Mouse (Mus musculus): Measurements from ENCODE around the gene Magi2. TPM values are rescaled to one million over a fixed set of nuclear protein-coding genes. Genes with fewer than 3 reads are reported as not detected.

Gene Magi2
- 0.29 and 0.60 TPM in 2 replicates for polyA plus RNA-seq (2012; rRNA removed)

DNA sequence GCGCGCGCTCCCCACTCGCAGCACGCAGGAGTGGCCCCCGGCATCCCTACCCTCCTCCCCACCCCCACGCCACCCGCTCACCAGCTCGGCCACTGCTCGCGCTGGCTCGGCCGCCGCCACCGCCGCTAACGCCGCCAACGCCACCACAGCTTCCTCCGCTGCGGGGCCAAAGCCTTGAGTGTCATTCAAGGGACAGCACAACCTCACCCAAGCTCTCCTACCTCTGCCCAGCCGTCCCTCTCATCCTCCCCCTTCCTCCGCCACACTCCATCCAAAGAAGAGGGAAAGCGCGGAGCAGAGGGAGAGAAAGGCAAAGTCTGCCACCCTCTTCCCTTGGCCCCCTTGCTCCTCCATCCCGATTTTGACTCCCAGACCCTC lies at the start of gene Magi2:
Gene Magi2, plus strand, starts transcription at position 171 of the 378 bp plus-strand sequence.
- no peak for TF ChIP-seq POLR2A (IDR thresholded peaks at IDR 0.05; ENCODE audit: low read depth, low read length)
- TF ChIP-seq CTCF (IDR thresholded peaks at IDR 0.05; ENCODE audit: extremely low read depth, insufficient read length, insufficient replicate concordance, low read depth, low read length), result no peak
- H3K4me1 ChIP-seq (ENCODE audit: control insufficient read depth, insufficient read depth, insufficient read length, low read length), result no peaks in the 10 kb centered on the region; the same call in 1 of the 2 replicates
- peak within 1 kb of the TSS; percentile 73 for H3K27ac ChIP-seq (ENCODE audit: insufficient read depth, low read depth, low read length)
- H3K36me3 ChIP-seq (ENCODE audit: control insufficient read depth, insufficient read depth, low read length), result no peaks in the 10 kb centered on the region
- no peaks in the 10 kb centered on the region for H3K27me3 ChIP-seq (ENCODE audit: control insufficient read depth, insufficient read depth, low read length)
- peak within 1 kb of the TSS; percentile 64 for H3K4me3 ChIP-seq (ENCODE audit: low read depth, low read length)
- WGBS, result under 1% methylated on average over 25 of the region's 26 CpGs

DNA sequence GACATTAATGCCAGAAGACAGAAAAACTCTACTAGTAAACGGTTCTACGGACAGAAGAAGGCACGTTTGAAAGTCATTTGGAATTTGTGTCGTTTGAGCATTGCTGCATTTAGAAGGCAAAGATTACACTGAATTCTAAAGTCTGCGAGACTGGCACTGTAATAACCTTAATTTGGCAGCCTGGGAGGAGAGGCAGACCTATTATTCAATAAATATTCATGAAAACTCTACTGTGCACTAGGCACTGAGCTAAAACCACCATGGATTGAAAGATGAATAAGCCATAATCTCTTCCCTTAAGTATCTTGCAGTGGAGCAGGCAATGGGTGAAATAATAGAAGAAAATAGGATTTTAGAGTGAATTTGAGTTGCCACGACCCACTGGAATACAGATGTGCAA lies 48.2 kb upstream of the Magi2 start:
- H3K4me1 ChIP-seq (ENCODE audit: control insufficient read depth, insufficient read depth, insufficient read length, low read length), result no peaks in the 10 kb centered on the region
- no peak overlapping the region for H3K4me3 ChIP-seq (ENCODE audit: low read depth, low read length)
- no peaks in the 10 kb centered on the region for H3K27me3 ChIP-seq (ENCODE audit: control insufficient read depth, insufficient read depth, low read length)
- TF ChIP-seq CTCF (IDR thresholded peaks at IDR 0.05; ENCODE audit: extremely low read depth, insufficient read length, insufficient replicate concordance, low read depth, low read length) (no peak), POLR2A (IDR thresholded peaks at IDR 0.05; ENCODE audit: low read depth, low read length) (no peak)
- no peaks in the 10 kb centered on the region for H3K36me3 ChIP-seq (ENCODE audit: control insufficient read depth, insufficient read depth, low read length)
- no peak overlapping the region for H3K27ac ChIP-seq (ENCODE audit: insufficient read depth, low read depth, low read length)
- 72% methylated on average over 6 of the region's 6 CpGs for WGBS

DNA sequence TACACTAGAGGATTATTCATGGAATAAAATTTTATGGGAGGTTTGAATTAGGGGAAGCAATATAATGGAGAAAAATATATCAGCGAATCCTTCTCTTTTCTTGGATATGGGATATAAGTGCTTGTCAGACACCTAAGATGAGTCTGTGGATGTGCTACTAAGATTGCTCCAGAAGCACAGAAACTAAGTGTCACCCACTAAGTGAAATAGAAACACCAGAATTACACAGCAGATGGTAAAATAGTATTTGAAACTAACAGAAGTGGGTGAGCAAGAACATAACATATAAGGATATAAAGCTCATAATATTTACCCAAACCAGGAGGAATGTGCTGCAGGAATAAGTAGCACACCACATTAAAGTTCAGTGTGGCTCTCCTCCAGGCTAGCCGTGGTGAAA lies 40.7 kb upstream of the Magi2 start:
- no peak overlapping the region for H3K4me3 ChIP-seq (ENCODE audit: low read depth, low read length)
- H3K4me1 ChIP-seq (ENCODE audit: control insufficient read depth, insufficient read depth, insufficient read length, low read length), result no peaks in the 10 kb centered on the region
- TF ChIP-seq POLR2A (IDR thresholded peaks at IDR 0.05; ENCODE audit: low read depth, low read length) (no peak), CTCF (IDR thresholded peaks at IDR 0.05; ENCODE audit: extremely low read depth, insufficient read length, insufficient replicate concordance, low read depth, low read length) (no peak)
- H3K27me3 ChIP-seq (ENCODE audit: control insufficient read depth, insufficient read depth, low read length), result no peaks in the 10 kb centered on the region
- H3K27ac ChIP-seq (ENCODE audit: insufficient read depth, low read depth, low read length), result no peak overlapping the region
- WGBS, result 85% methylated on average over 2 of the region's 2 CpGs
- H3K36me3 ChIP-seq (ENCODE audit: control insufficient read depth, insufficient read depth, low read length), result no peaks in the 10 kb centered on the region

DNA sequence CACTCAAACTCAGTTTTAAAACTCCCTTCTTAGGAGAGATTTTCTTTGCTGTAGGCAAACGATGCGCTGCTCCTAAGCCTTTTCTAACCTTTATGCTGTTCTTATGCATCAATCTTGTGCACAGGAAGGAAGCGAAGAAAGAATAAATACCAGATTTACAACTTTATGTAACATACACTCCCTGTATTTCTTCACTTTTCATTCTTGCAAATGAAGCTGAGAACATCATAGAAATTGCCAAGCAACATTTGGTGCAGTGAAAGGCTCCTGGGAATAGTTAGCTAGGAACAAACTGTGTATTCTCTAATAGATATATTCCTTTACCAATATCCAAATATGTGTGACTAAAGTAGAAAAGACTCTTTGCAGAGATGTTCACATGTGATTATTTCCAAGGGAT lies 15.2 kb upstream of the Magi2 start:
- Histone ChIP-seq H3K36me3 (ENCODE audit: control insufficient read depth, insufficient read depth, low read length) (no peaks in the 10 kb centered on the region), H3K4me1 (ENCODE audit: control insufficient read depth, insufficient read depth, insufficient read length, low read length) (no peaks in the 10 kb centered on the region), H3K27ac (ENCODE audit: insufficient read depth, low read depth, low read length) (no peak overlapping the region), H3K4me3 (ENCODE audit: low read depth, low read length) (no peak overlapping the region), H3K27me3 (ENCODE audit: control insufficient read depth, insufficient read depth, low read length) (no peaks in the 10 kb centered on the region)
- TF ChIP-seq POLR2A (IDR thresholded peaks at IDR 0.05; ENCODE audit: low read depth, low read length) (no peak), CTCF (IDR thresholded peaks at IDR 0.05; ENCODE audit: extremely low read depth, insufficient read length, insufficient replicate concordance, low read depth, low read length) (no peak)
- 82% methylated on average over 3 of the region's 3 CpGs for WGBS

DNA sequence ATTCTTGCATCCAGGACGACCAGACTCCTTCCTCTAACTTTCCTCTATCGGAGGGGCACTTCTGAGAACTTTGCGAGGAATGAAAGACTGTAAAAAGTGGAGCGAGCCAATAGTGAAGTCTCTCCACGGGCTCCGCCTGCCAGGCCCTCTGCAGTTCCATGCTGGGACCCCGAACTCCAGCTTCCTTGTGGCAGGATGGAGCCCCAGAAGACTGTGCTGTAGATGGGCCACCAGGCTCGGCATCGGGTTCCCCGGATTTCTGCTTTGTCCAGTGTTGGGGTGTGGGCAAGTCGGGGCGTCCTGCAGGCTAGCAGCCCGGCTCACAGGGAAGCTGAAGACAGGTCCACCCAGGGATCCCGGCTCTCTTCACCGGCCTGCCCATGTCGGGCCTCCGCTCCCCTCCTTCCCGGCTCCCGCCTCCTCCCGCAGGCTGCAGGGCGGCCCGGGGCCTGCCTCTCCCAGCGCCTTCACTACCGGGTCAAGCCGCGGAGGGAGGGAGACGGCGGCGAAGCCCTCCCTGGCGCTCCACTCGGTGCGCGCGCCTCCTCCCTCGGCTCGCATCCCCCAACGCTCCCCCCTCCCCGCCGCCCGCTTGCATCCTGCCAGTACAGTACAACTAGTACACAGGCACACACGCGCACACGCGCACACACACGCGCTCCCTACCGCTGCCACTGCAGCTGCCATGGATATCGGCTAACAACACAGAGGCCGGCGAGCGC lies 531 bp upstream of the Magi2 start:
- no peaks in the 10 kb centered on the region for H3K36me3 ChIP-seq (ENCODE audit: control insufficient read depth, insufficient read depth, low read length)
- no peak for TF ChIP-seq POLR2A (IDR thresholded peaks at IDR 0.05; ENCODE audit: low read depth, low read length)
- TF ChIP-seq CTCF (IDR thresholded peaks at IDR 0.05; ENCODE audit: extremely low read depth, insufficient read length, insufficient replicate concordance, low read depth, low read length), result no peak
- H3K27me3 ChIP-seq (ENCODE audit: control insufficient read depth, insufficient read depth, low read length), result no peaks in the 10 kb centered on the region
- no peaks in the 10 kb centered on the region; the same call in 1 of the 2 replicates for H3K4me1 ChIP-seq (ENCODE audit: control insufficient read depth, insufficient read depth, insufficient read length, low read length)
- H3K4me3 ChIP-seq (ENCODE audit: low read depth, low read length), result peak overlapping the region; percentile 64
- H3K27ac ChIP-seq (ENCODE audit: insufficient read depth, low read depth, low read length), result 0 out of 2 replicates have a peak overlapping the region, but pooled peaks have one; percentile 6
- WGBS, result 3% methylated on average over 48 of the region's 51 CpGs

DNA sequence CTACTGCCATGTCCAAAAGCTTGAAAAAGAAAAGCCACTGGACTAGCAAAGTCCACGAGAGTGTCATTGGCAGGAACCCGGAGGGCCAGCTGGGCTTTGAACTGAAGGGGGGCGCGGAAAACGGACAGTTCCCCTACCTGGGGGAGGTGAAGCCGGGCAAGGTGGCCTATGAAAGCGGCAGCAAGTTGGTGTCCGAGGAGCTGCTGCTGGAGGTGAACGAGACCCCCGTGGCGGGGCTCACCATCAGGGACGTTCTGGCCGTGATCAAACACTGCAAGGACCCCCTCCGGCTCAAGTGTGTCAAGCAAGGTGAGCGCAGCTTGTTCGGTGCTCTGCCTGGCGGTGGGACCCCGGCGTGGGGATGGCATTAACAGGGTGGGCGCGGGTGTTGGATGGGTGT lies 445 bp downstream of the Magi2 start:
- Histone ChIP-seq H3K27ac (ENCODE audit: insufficient read depth, low read depth, low read length) (peak overlapping the region; percentile 73; the same call in 1 of the 2 replicates), H3K4me3 (ENCODE audit: low read depth, low read length) (peak overlapping the region; percentile 64), H3K4me1 (ENCODE audit: control insufficient read depth, insufficient read depth, insufficient read length, low read length) (no peaks in the 10 kb centered on the region; the same call in 1 of the 2 replicates), H3K36me3 (ENCODE audit: control insufficient read depth, insufficient read depth, low read length) (no peaks in the 10 kb centered on the region), H3K27me3 (ENCODE audit: control insufficient read depth, insufficient read depth, low read length) (no peaks in the 10 kb centered on the region)
- TF ChIP-seq CTCF (IDR thresholded peaks at IDR 0.05; ENCODE audit: extremely low read depth, insufficient read length, insufficient replicate concordance, low read depth, low read length) (no peak), POLR2A (IDR thresholded peaks at IDR 0.05; ENCODE audit: low read depth, low read length) (no peak)
- 2% methylated on average over 21 of the region's 21 CpGs for WGBS

DNA sequence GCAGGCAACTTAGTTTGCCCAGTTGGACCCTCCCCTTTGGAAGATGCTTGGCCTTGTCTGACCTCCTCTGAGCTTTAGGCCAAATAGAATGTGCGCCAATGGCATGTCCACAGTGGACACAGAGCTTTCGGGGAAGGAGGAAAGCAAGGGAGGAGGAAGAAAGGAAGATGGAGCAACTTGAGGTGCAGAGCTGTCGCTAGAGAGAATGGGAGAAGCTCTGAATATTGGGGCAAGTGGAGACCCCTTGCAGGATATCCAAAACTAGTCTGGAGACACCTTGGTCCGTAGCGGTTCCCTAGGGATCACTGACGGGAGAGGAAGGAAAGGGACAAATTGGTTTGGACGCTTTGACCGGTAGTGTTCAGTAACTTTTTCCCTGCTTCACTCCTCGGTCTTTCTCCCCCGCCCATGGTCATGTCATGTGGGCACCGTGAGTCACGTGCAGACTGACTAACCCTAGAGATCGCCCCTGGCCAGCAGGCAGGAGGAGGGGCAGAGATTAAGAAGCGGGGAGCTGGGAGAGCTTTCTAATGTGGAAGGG lies 1.0 kb downstream of the Magi2 start:
- no peaks in the 10 kb centered on the region for H3K27me3 ChIP-seq (ENCODE audit: control insufficient read depth, insufficient read depth, low read length)
- TF ChIP-seq CTCF (IDR thresholded peaks at IDR 0.05; ENCODE audit: extremely low read depth, insufficient read length, insufficient replicate concordance, low read depth, low read length), result no peak
- no peak for TF ChIP-seq POLR2A (IDR thresholded peaks at IDR 0.05; ENCODE audit: low read depth, low read length)
- H3K36me3 ChIP-seq (ENCODE audit: control insufficient read depth, insufficient read depth, low read length), result no peaks in the 10 kb centered on the region
- H3K4me1 ChIP-seq (ENCODE audit: control insufficient read depth, insufficient read depth, insufficient read length, low read length), result no peaks in the 10 kb centered on the region; the same call in 1 of the 2 replicates
- WGBS, result 2% methylated on average over 14 of the region's 14 CpGs
- no peak overlapping the region for H3K27ac ChIP-seq (ENCODE audit: insufficient read depth, low read depth, low read length)
- peak overlapping the region; percentile 64 for H3K4me3 ChIP-seq (ENCODE audit: low read depth, low read length)
